15 mouse cellular contexts compared by ENCODE assay signal in genomic region chr2:166069164-166069563, GRCm38 (mm10).
"Had no signal": no experiment of that assay in that cellular context is flagged by ENCODE, and none has a peak within 500 bp of the region (broad histone marks: within the 10 kb centered on the region; RNA-seq: fewer than 3 reads in every experiment).

No protein-coding gene starts in this region.

- H3K27me3 ChIP-seq: neural tube, embryonic 15.5 days; stomach, embryonic 15.5 days had no signal

- H3K27ac ChIP-seq: neural tube, embryonic 15.5 days; stomach, embryonic 15.5 days; stomach, postnatal 0 days had no signal

- DNase-seq: retina, postnatal 1 day; right cerebral cortex, adult 18-20 months; right cerebral cortex, postnatal 14 days; right cerebral cortex, postnatal 25 days; right cerebral cortex, postnatal 4 days; spleen, adult 18-20 months; thymus, adult 18-20 months; thymus, adult 2 months; thymus, postnatal 14 days; thymus, postnatal 25 days; thymus, postnatal 36 days; thymus, postnatal 4 days had no signal

- H3K9ac ChIP-seq: neural tube, embryonic 15.5 days; stomach, embryonic 15.5 days had no signal

- H3K9me3 ChIP-seq: neural tube, embryonic 15.5 days; stomach, embryonic 15.5 days had no signal

- H3K4me2 ChIP-seq: neural tube, embryonic 15.5 days; stomach, embryonic 15.5 days had no signal

- H3K4me1 ChIP-seq: neural tube, embryonic 15.5 days had no signal

- H3K4me3 ChIP-seq: neural tube, embryonic 15.5 days; stomach, embryonic 15.5 days had no signal
